Mouse (Mus musculus) CD8-positive naive resting alpha-beta T cell, adult 2 months (primary cell): ENCODE data around the gene Gm10282.

ENCODE experiments used
- DNase-seq, 2 experiments: peaks; one replicate each; pipeline ENCODE4 v3.0.0; 2022; ENCODE audit warnings: low read depth in 2 of 2, low spot score in 2 of 2

Gene Gm10282

GRCm38 (mm10) chr8:72263451-72263850 lies 41.6 kb downstream of the Gm10282 start:
- no peak for DNase-seq

- DNase-seq = no peak
Observed at GRCm38 (mm10) chr8:72262756-72263155, 42.3 kb downstream of the Gm10282 start.

DNA sequence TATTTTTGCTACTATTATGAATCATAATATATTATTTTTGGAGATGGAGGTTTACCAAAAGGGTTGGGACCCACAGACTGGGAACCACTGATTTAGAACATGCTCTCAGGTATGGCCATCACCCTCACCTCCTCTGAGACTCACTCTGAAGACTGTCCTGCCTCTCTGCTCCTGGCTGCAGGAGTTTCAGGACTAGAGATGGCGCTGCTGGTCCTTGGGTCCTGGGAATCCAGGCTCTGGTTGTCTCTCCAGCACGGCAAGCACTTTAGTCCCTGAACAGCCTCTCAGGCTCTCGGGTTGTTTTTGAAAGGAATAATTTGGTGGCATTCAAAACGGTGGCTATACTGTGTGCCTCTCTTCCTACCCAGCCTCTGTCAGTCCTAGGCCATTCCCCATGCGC lies 43.2 kb downstream of the Gm10282 start:
- DNase-seq = no peak

DNA sequence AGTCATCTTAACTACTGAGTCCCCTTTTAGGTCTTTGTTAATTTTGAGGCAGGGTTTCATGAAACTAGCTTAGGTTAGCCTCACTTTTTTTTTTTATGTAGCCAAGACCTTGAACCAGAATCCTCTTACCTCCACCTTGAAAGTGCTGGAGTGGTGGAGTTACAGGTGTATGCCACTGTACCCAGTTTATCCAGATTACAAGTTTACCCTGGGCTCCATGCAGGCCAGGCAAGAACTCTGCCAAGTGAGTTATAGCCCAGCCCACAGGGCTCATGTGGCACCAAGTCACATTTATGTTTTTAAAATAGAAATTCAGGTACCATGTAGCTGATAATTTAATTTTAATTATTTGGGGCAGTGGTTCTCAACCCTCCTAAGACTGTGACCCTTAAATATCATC lies 43.6 kb downstream of the Gm10282 start:
- DNase-seq = no peak

- peak; percentile 69 to 87 for DNase-seq
Observed at GRCm38 (mm10) chr8:72261019-72261418, 44.0 kb downstream of the Gm10282 start.

DNA sequence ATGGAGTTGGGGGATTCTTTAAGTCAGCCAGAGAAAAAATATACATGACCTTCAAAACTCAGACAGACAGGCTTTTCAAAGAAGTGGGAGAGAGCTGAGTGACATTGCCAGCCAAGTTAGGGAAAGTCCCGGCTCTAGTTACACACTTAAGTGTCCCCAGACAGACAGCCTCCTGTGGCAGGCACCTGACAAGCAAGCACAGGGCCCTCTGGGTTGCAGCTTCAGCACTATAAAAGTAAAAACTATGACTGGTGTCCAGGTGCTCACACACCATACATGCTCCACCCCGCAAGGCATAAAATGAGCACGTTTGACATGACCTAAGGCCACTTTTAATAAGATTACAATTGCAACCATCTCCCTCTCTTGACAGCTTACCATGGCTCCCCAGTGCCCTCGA lies 44.5 kb downstream of the Gm10282 start:
- no peak for DNase-seq

GRCm38 (mm10) chr8:72259862-72260261 lies 45.2 kb downstream of the Gm10282 start:
- DNase-seq = no peak

DNA sequence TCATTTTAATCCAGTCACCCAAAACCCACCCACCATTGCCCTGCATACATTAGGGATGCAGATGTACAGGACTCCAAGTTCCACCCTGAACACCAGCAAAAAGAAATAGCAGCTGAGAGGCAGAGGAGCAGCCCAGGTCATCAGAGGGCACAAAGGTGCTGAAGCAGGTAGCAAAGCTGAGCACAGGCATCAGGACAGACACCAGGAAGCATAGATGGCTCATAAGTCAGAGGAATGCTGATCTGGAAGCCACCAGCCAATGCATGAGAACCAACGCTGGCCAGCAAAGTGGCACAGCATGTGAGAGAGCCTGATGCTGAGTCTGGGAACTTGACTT lies 47.2 kb downstream of the Gm10282 start:
- no peak for DNase-seq

- DNase-seq = peak in 1 of 2 experiments; percentile 42
Observed at GRCm38 (mm10) chr8:72257171-72257901, 47.7 kb downstream of the Gm10282 start.
